Mouse (Mus musculus) layer of hippocampus, adult 2 months (tissue): ENCODE results near the gene Mesd. TPM values are rescaled to one million over a fixed set of nuclear protein-coding genes. Genes with fewer than 3 reads are reported as not detected.
"Not testable (repeated sequence)": the region's sequence is repeated elsewhere in the genome, so short reads cannot be mapped to it uniquely, and the experiment has no call there.

ENCODE experiments used
- DNase-seq, 2 experiments: peaks; one replicate each; pipeline ENCODE4 v3.0.0; 2022; ENCODE audit warnings: low spot score in 2 of 2
- H3K27ac ChIP-seq: fragments of 200-600 bp; 2 replicates; pipeline ENCODE4 v1.8.1; 2022
- H3K4me3 ChIP-seq: fragments of 200-600 bp; 2 replicates; pipeline ENCODE4 v1.8.1; 2022; ENCODE audit warnings: mild to moderate bottlenecking
- CTCF ChIP-seq: fragments of 200-600 bp; conservative IDR thresholded peaks from 2 replicates; pipeline ENCODE4 v1.8.1; 2022; ENCODE audit warnings: antibody characterized with exemption, mild to moderate bottlenecking, moderate library complexity
- total RNA-seq, 2 experiments: library from RNA; stranded (reverse); gene quantifications; 2 replicates each; pipeline ENCODE4 v1.2.3; 2021

Gene Mesd
- total RNA-seq, 2 experiments from 2014 or later, result 57.4 to 62.7 TPM

- DNase-seq, result peak in 1 of 2 experiments; percentile 43
- H3K27ac ChIP-seq, result peak overlapping the region; percentile 93
- peak overlapping the region; percentile 78 for H3K4me3 ChIP-seq
- TF ChIP-seq CTCF, result no peak
Measured at GRCm38 (mm10) chr7:83883276-83884020, 818 bp upstream of the Mesd start.

- H3K4me3 ChIP-seq, result peak overlapping the region; percentile 78
- DNase-seq, result no peak
- H3K27ac ChIP-seq, result peak overlapping the region; percentile 93
- no peak for TF ChIP-seq CTCF
Measured at GRCm38 (mm10) chr7:83884921-83885532, 761 bp downstream of the Mesd start.

- TF ChIP-seq CTCF, result no peak
- Histone ChIP-seq H3K27ac (no peak overlapping the region), H3K4me3 (no peak overlapping the region)
- no peak for DNase-seq
Measured at GRCm38 (mm10) chr7:83885835-83886234, 1.6 kb downstream of the Mesd start.

GRCm38 (mm10) chr7:83886366-83887129 is 2.3 kb downstream of the Mesd start:
- Histone ChIP-seq H3K4me3 (no peak overlapping the region), H3K27ac (no peak overlapping the region)
- no peak for DNase-seq
- peak; percentile 76 for TF ChIP-seq CTCF

- Histone ChIP-seq H3K4me3 (no peak overlapping the region), H3K27ac (no peak overlapping the region)
- DNase-seq, result no peak
- TF ChIP-seq CTCF, result no peak
Measured at GRCm38 (mm10) chr7:83889383-83889782, 5.1 kb downstream of the Mesd start.

- DNase-seq, H3K4me3 ChIP-seq, H3K27ac ChIP-seq: not testable (repeated sequence)
Measured at GRCm38 (mm10) chr7:83889946-83890345, 5.7 kb downstream of the Mesd start.

GRCm38 (mm10) chr7:83891433-83892332 is 7.4 kb downstream of the Mesd start:
- TF ChIP-seq CTCF, result peak; percentile 55
- peak overlapping the region; percentile 90 for H3K4me3 ChIP-seq
- peak overlapping the region; percentile 94 for H3K27ac ChIP-seq
- DNase-seq, result peak; percentile 95 to 98

GRCm38 (mm10) chr7:83892333-83892669 is 8.0 kb downstream of the Mesd start:
- no peak for TF ChIP-seq CTCF
- peak overlapping the region; percentile 94 for H3K27ac ChIP-seq
- DNase-seq, result no peak
- H3K4me3 ChIP-seq, result peak overlapping the region; percentile 90

GRCm38 (mm10) chr7:83894348-83894747 is 10.1 kb downstream of the Mesd start:
- peak; percentile 56 for TF ChIP-seq CTCF
- H3K4me3 ChIP-seq, result no peak overlapping the region
- H3K27ac ChIP-seq, result no peak overlapping the region
- DNase-seq, result no peak

- no peak for TF ChIP-seq CTCF
- H3K27ac ChIP-seq, result no peak overlapping the region
- H3K4me3 ChIP-seq, result no peak overlapping the region
- DNase-seq, result no peak
Measured at GRCm38 (mm10) chr7:83896077-83896740, 11.9 kb downstream of the Mesd start.

GRCm38 (mm10) chr7:83898267-83898666 is 14.0 kb downstream of the Mesd start:
- no peak overlapping the region for H3K4me3 ChIP-seq
- H3K27ac ChIP-seq, result no peak overlapping the region
- DNase-seq, result no peak
- TF ChIP-seq CTCF, result no peak

GRCm38 (mm10) chr7:83900519-83900918 is 16.3 kb downstream of the Mesd start:
- no peak for DNase-seq
- no peak overlapping the region for H3K4me3 ChIP-seq
- TF ChIP-seq CTCF, result no peak
- H3K27ac ChIP-seq, result no peak overlapping the region
